In genomic region chr7:126982054-126982453, GRCm38 (mm10) we compare ENCODE assay signal across 27 mouse cellular contexts. TPM values are rescaled to one million over a fixed set of nuclear protein-coding genes. Genes with fewer than 3 reads are reported as not detected.
DNase-seq lines count a peak whose midpoint lies in the region; ATAC-seq and TF ChIP-seq lines count a peak whose summit lies in the region.
"Had no signal": no experiment of that assay in that cellular context is flagged by ENCODE, and none has a peak within 500 bp of the region (broad histone marks: within the 10 kb centered on the region; RNA-seq: fewer than 3 reads in every experiment).

No protein-coding gene starts in this region.

- ATAC-seq in intestine, postnatal 0 days, result peak; percentile 14; the same call in 1 of the 2 replicates
- ATAC-seq in neural tube, embryonic 15.5 days (ENCODE audit: low FRiP score), result no peak
- ATAC-seq: forebrain, embryonic 15.5 days; hindbrain, postnatal 0 days; inflammation-experienced regulatory T-cells, adult 6 months; Patski had no signal

- peaks cover 0 to 10% of the 10 kb centered on the region in 2 experiments; a peak in 2 of 4 replicates for H3K36me3 ChIP-seq in MEL (ENCODE audit: control insufficient read depth in 1 of 2, insufficient read depth in 2 of 2, low read length in 2 of 2)
- peaks cover 27% of the 10 kb centered on the region for H3K36me3 ChIP-seq in intestine, postnatal 0 days (ENCODE audit: control insufficient read depth, insufficient read depth)
- peaks cover 33% of the 10 kb centered on the region for H3K36me3 ChIP-seq in neural tube, embryonic 15.5 days

- peaks cover 0 to 15% of the 10 kb centered on the region in 2 experiments; a peak in 2 of 4 replicates for H3K4me1 ChIP-seq in MEL (ENCODE audit: control insufficient read depth in 1 of 2, insufficient read depth in 2 of 2, low read length in 2 of 2)
- no peaks in the 10 kb centered on the region; the same call in 1 of the 2 replicates for H3K4me1 ChIP-seq in intestine, postnatal 0 days (replicated peaks; ENCODE audit: control insufficient read depth, insufficient read depth, low read length)
- H3K4me1 ChIP-seq in neural tube, embryonic 15.5 days, result peaks cover 20% of the 10 kb centered on the region

- no peak for TF ChIP-seq POLR2A in MEL (IDR thresholded peaks at IDR 0.05; ENCODE audit: control insufficient read depth in 1 of 2, insufficient read depth in 1 of 2, low read depth in 1 of 2, low read length in 2 of 2, poor library complexity in 1 of 2)

- H3K79me2 ChIP-seq in MEL (ENCODE audit: control insufficient read depth, insufficient read depth, low read length, poor library complexity), result peaks cover 4% of the 10 kb centered on the region

- DNase-seq in gastrocnemius, adult 2 months, result no peak
- DNase-seq in gastrocnemius, postnatal 10 days, result no peak
- DNase-seq in MEL (ENCODE audit: low read depth, low spot score), result no peak
- DNase-seq in heart, postnatal 10 days, result no peak
- DNase-seq: adrenal gland, postnatal 10 days; adrenal gland, postnatal 36 days; cerebellum, adult 18-20 months; cerebellum, adult 9-10 months; cerebellum, postnatal 14 days; gastrocnemius, postnatal 14 days; heart, adult 11 months; heart, postnatal 36 days had no signal

- WGBS in intestine, postnatal 0 days, result 56% methylated on average over 4 of the region's 4 CpGs
- 92% methylated on average over 4 of the region's 4 CpGs for WGBS in neural tube, embryonic 15.5 days

- TF ChIP-seq CTCF in gastrocnemius, adult 2 months (IDR thresholded peaks at IDR 0.05), result no peak
- TF ChIP-seq CTCF in MEL (IDR thresholded peaks at IDR 0.05 in 2 of 3, conservative IDR thresholded peaks at IDR 0.05 in 1 of 3; ENCODE audit: control insufficient read depth in 1 of 3, insufficient read depth in 1 of 3, low read depth in 2 of 3, low read length in 3 of 3, poor library complexity in 1 of 3, severe bottlenecking in 1 of 3), result no peak
- TF ChIP-seq CTCF in intestine, postnatal 0 days (IDR thresholded peaks at IDR 0.05; ENCODE audit: low read depth), result no peak

- H3K9me3 ChIP-seq in MEL (replicated peaks; ENCODE audit: insufficient read depth, low read length), result no peaks in the 10 kb centered on the region
- H3K9me3 ChIP-seq in intestine, postnatal 0 days (ENCODE audit: control insufficient read depth), result no peaks in the 10 kb centered on the region
- H3K9me3 ChIP-seq in neural tube, embryonic 15.5 days (replicated peaks), result no peaks in the 10 kb centered on the region
- H3K9me3 ChIP-seq: embryonic facial prominence, embryonic 12.5 days; embryonic facial prominence, embryonic 15.5 days; forebrain, embryonic 12.5 days; forebrain, embryonic 15.5 days had no signal

- no peak overlapping the region for H3K4me2 ChIP-seq in intestine, postnatal 0 days (replicated peaks; ENCODE audit: low read depth)
- no peak overlapping the region for H3K4me2 ChIP-seq in neural tube, embryonic 15.5 days
- H3K4me2 ChIP-seq: embryonic facial prominence, embryonic 12.5 days; embryonic facial prominence, embryonic 15.5 days; forebrain, embryonic 12.5 days; forebrain, embryonic 15.5 days; heart, embryonic 11.5 days; hindbrain, embryonic 14.5 days had no signal

- no peak overlapping the region for H3K4me3 ChIP-seq in gastrocnemius, adult 2 months
- H3K4me3 ChIP-seq in MEL (ENCODE audit: control insufficient read depth in 1 of 2, insufficient read depth in 1 of 2, low read depth in 2 of 2, low read length in 2 of 2), result no peak overlapping the region
- no peak overlapping the region for H3K4me3 ChIP-seq in intestine, postnatal 0 days (ENCODE audit: low read depth, low read length)
- no peak overlapping the region for H3K4me3 ChIP-seq in neural tube, embryonic 15.5 days (replicated peaks)
- H3K4me3 ChIP-seq: embryonic facial prominence, embryonic 12.5 days; embryonic facial prominence, embryonic 15.5 days; erythroblast, embryonic 14.5 days; forebrain, embryonic 12.5 days; forebrain, embryonic 15.5 days had no signal

- H3K27ac ChIP-seq in gastrocnemius, adult 2 months, result peak overlapping the region; percentile 63
- H3K27ac ChIP-seq in MEL (ENCODE audit: control insufficient read depth, low read depth, low read length), result no peak overlapping the region
- H3K27ac ChIP-seq in intestine, postnatal 0 days (ENCODE audit: low read depth, low read length), result peak overlapping the region; percentile 57; the same call in 1 of the 2 replicates
- no peak overlapping the region for H3K27ac ChIP-seq in neural tube, embryonic 15.5 days (replicated peaks)
- H3K27ac ChIP-seq: embryonic facial prominence, embryonic 12.5 days; embryonic facial prominence, embryonic 15.5 days; forebrain, embryonic 12.5 days; forebrain, embryonic 15.5 days; hindbrain, embryonic 14.5 days; hindbrain, postnatal 0 days had no signal

- no peaks in the 10 kb centered on the region for H3K27me3 ChIP-seq in MEL (ENCODE audit: control insufficient read depth in 1 of 2, insufficient read depth in 2 of 2, low read length in 2 of 2)
- H3K27me3 ChIP-seq in intestine, postnatal 0 days (replicated peaks; ENCODE audit: control insufficient read depth, insufficient read depth, low read length), result no peaks in the 10 kb centered on the region
- H3K27me3 ChIP-seq in neural tube, embryonic 15.5 days (replicated peaks), result no peaks in the 10 kb centered on the region
- H3K27me3 ChIP-seq: embryonic facial prominence, embryonic 12.5 days; embryonic facial prominence, embryonic 15.5 days; forebrain, embryonic 12.5 days; forebrain, embryonic 15.5 days; Patski had no signal

- TF ChIP-seq EP300 in MEL (IDR thresholded peaks at IDR 0.05; ENCODE audit: low read depth in 1 of 2, low read length in 2 of 2), result no peak

- H3K9ac ChIP-seq in MEL (ENCODE audit: control insufficient read depth, low read depth, low read length, poor library complexity, severe bottlenecking), result no peak overlapping the region
- H3K9ac ChIP-seq in intestine, postnatal 0 days (ENCODE audit: low read depth, low read length), result no peak overlapping the region
- no peak overlapping the region for H3K9ac ChIP-seq in neural tube, embryonic 15.5 days (replicated peaks)
- H3K9ac ChIP-seq: embryonic facial prominence, embryonic 12.5 days; embryonic facial prominence, embryonic 15.5 days; forebrain, embryonic 12.5 days; forebrain, embryonic 15.5 days; hindbrain, embryonic 14.5 days had no signal

- intact Hi-C loops in gastrocnemius, adult 2 months (cut with DNase I), result no loop called here
- intact Hi-C loops in heart, postnatal 10 days (cut with DNase I), result no loop called here

- TF ChIP-seq RAD21 in MEL (IDR thresholded peaks at IDR 0.05; ENCODE audit: low read depth, low read length), result no peak

TF ChIP-seq in MEL, 35 proteins besides CTCF, POLR2A, EP300 and RAD21 (continues in another document):
- TF ChIP-seq E2F4 (IDR thresholded peaks at IDR 0.05; ENCODE audit: borderline replicate concordance, low read depth, low read length) (no peak), UBTF (IDR thresholded peaks at IDR 0.05; ENCODE audit: borderline replicate concordance, insufficient read depth, low read depth, low read length) (no peak)

RNA-seq across cellular contexts. Expression of gene Cdiptos, which starts 6.2 kb away (rescaled TPM):
- total RNA-seq in gastrocnemius, adult 2 months (2021), result under 1 TPM in 1 of 2 experiments, not detected in 1; 0.47 TPM
- under 1 TPM; 0.42 to 0.45 TPM for total RNA-seq in gastrocnemius, postnatal 10 days (2021)
- 0.35 and 0.49 TPM in 2 replicates for total RNA-seq in MEL (2012; rRNA removed)
- 1 to 10 TPM in 1 of 2 experiments, not detected in 1; 1.8 TPM for polyA plus RNA-seq in MEL (2012; ENCODE audit: insufficient read depth in 1 of 2, insufficient read length in 2 of 2, low read depth in 1 of 2, low replicate concordance in 2 of 2, missing spikeins in 1 of 2)
- 3.2 TPM in 2 replicates for polyA plus RNA-seq in intestine, postnatal 0 days (2015; fragmentation: Nextera tagmentation; extraction: Ambion mirVana)
- 0.82 and 1.0 TPM in 2 replicates for polyA plus RNA-seq in neural tube, embryonic 15.5 days (2015; fragmentation: Nextera tagmentation; extraction: Ambion mirVana)
- total RNA-seq in heart, postnatal 10 days (2021), result under 1 TPM; 0.47 to 0.84 TPM
- polyA plus RNA-seq: erythroblast, embryonic 14.5 days had no signal

RNA-seq across cellular contexts. Expression of gene Cdipt, which starts 6.3 kb away (rescaled TPM):
- total RNA-seq in gastrocnemius, adult 2 months (2021), result 10 to 100 TPM; 29.3 to 41.0 TPM
- 10 to 100 TPM; 38.3 to 39.9 TPM for total RNA-seq in gastrocnemius, postnatal 10 days (2021)
- total RNA-seq in MEL (2012; rRNA removed), result 72.5 and 98.4 TPM in 2 replicates
- polyA plus RNA-seq in MEL (2012; ENCODE audit: insufficient read depth in 1 of 2, insufficient read length in 2 of 2, low read depth in 1 of 2, low replicate concordance in 2 of 2, missing spikeins in 1 of 2), result 100 to 1,000 TPM in 1 of 2 experiments, not detected in 1; 151 TPM
- 159 and 169 TPM in 2 replicates for polyA plus RNA-seq in intestine, postnatal 0 days (2015; fragmentation: Nextera tagmentation; extraction: Ambion mirVana)
- polyA plus RNA-seq in neural tube, embryonic 15.5 days (2015; fragmentation: Nextera tagmentation; extraction: Ambion mirVana), result 139 and 145 TPM in 2 replicates
- total RNA-seq in heart, postnatal 10 days (2021), result 10 to 100 TPM; 73.8 to 82.0 TPM

RNA-seq across cellular contexts. Expression of gene Sez6l2, which starts 31.7 kb away (rescaled TPM):
- 1 to 10 TPM; 1.1 to 1.4 TPM for total RNA-seq in gastrocnemius, adult 2 months (2021)
- 10 to 100 TPM in 1 of 2 experiments, 1 to 10 TPM in 1; 5.9 to 10.5 TPM for total RNA-seq in gastrocnemius, postnatal 10 days (2021)
- 0.49 and 2.0 TPM in 2 replicates for total RNA-seq in MEL (2012; rRNA removed)
- 1 to 10 TPM in 1 of 2 experiments, not detected in 1; 6.1 TPM for polyA plus RNA-seq in MEL (2012; ENCODE audit: insufficient read depth in 1 of 2, insufficient read length in 2 of 2, low read depth in 1 of 2, low replicate concordance in 2 of 2, missing spikeins in 1 of 2)
- 1.3 and 1.9 TPM in 2 replicates for polyA plus RNA-seq in intestine, postnatal 0 days (2015; fragmentation: Nextera tagmentation; extraction: Ambion mirVana)
- polyA plus RNA-seq in neural tube, embryonic 15.5 days (2015; fragmentation: Nextera tagmentation; extraction: Ambion mirVana), result 51.6 and 56.9 TPM in 2 replicates
- total RNA-seq in heart, postnatal 10 days (2021), result 10 to 100 TPM; 23.3 to 30.4 TPM

RNA-seq across cellular contexts. Expression of gene Mvp, which starts 32.4 kb away (rescaled TPM):
- total RNA-seq in gastrocnemius, adult 2 months (2021), result 10 to 100 TPM; 26.5 to 30.2 TPM
- 10 to 100 TPM; 23.3 to 28.3 TPM for total RNA-seq in gastrocnemius, postnatal 10 days (2021)
- total RNA-seq in MEL (2012; rRNA removed), result 19.4 and 19.8 TPM in 2 replicates
- polyA plus RNA-seq in MEL (2012; ENCODE audit: insufficient read depth in 1 of 2, insufficient read length in 2 of 2, low read depth in 1 of 2, low replicate concordance in 2 of 2, missing spikeins in 1 of 2), result 10 to 100 TPM in 1 of 2 experiments, not detected in 1; 20.6 TPM
- 79.8 and 81.0 TPM in 2 replicates for polyA plus RNA-seq in intestine, postnatal 0 days (2015; fragmentation: Nextera tagmentation; extraction: Ambion mirVana)
- 5.2 and 11.6 TPM in 2 replicates for polyA plus RNA-seq in neural tube, embryonic 15.5 days (2015; fragmentation: Nextera tagmentation; extraction: Ambion mirVana)
- 10 to 100 TPM; 45.3 to 50.1 TPM for total RNA-seq in heart, postnatal 10 days (2021)

RNA-seq across cellular contexts. Expression of gene Asphd1, which starts 32.7 kb away (rescaled TPM):
- not detected for total RNA-seq in gastrocnemius, adult 2 months (2021)
- total RNA-seq in gastrocnemius, postnatal 10 days (2021), result under 1 TPM in 1 of 2 experiments, not detected in 1; 0.35 TPM
- total RNA-seq in MEL (2012; rRNA removed), result 0.15 TPM in 1 of 2 replicates, not detected in the other
- under 1 TPM in 1 of 2 experiments, not detected in 1; 0.74 TPM for polyA plus RNA-seq in MEL (2012; ENCODE audit: insufficient read depth in 1 of 2, insufficient read length in 2 of 2, low read depth in 1 of 2, low replicate concordance in 2 of 2, missing spikeins in 1 of 2)
- 0.16 and 0.21 TPM in 2 replicates for polyA plus RNA-seq in intestine, postnatal 0 days (2015; fragmentation: Nextera tagmentation; extraction: Ambion mirVana)
- polyA plus RNA-seq in neural tube, embryonic 15.5 days (2015; fragmentation: Nextera tagmentation; extraction: Ambion mirVana), result 8.9 and 11.7 TPM in 2 replicates
- not detected for total RNA-seq in heart, postnatal 10 days (2021)
- total RNA-seq: common myeloid progenitor, adult 5-6 weeks; gastrocnemius, postnatal 14 days; heart, postnatal 36 days had no signal
- polyA plus RNA-seq: erythroblast, embryonic 14.5 days; heart, embryonic 14.5 days; heart, postnatal 0 days; Patski had no signal

Comparison
In these comparisons a context has a peak if more than half of its experiments do, and no peak if none do; other contexts are left out.
1. H3K27ac ChIP-seq: peak in gastrocnemius, adult 2 months (single experiment) and intestine, postnatal 0 days (single experiment); none in MEL (single experiment) and neural tube, embryonic 15.5 days (single experiment).